Mouse (Mus musculus) urinary bladder, postnatal 10 days (tissue): ENCODE measurements around the gene Dpf3.

Experiments
- DNase-seq: peaks from one replicate; pipeline ENCODE4 v3.0.0; 2022; ENCODE audit warnings: low spot score

The Dpf3 gene

DNA sequence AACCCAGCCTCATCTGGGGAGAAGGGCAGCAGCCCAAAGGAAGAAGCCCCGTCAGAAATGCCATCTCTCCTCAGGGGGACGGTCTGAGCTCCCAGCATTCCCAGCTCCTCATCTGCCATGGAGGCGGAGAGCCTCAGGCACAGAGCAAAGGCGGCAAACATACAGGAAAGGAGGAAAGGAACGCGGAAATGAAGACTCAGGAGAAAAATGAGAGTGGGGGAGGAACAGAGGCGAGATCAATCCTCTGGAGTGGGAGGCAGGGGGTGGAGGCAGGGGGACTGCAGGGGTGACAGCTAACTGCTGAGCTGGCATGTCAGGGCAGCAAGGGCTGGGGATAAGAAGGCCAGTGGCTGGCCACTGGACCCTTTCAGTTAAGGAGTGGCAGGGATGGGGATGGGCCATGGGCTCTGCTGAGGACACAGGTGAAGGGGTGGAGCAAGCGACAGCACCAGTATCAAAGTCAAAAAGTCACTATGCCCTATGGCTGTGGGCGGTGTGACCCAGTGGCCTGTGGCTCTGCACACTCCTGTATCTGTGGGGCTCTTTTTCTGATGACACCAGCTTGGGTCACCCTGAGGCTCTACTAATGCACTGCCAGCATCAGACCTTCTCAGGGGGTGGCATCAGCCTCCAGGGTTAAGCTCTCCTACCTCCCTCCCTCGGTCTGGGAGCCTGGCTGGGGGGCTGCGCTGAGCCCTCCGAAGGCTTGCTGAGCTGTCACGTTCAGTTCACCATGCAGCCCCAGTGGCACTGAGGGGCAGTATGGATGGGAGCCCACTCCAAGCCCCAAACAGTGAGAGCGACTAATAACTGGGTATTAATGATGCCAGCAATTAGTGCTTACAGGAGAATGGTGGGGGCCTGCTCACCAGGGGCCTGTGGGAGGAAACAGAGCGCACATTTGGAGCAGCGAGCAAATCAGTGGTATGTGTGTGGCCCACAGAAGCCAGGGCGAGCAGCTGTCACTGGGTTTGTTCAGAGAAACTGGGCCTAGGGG lies 200.7 kb downstream of the Dpf3 start:
- no peak for DNase-seq

DNA sequence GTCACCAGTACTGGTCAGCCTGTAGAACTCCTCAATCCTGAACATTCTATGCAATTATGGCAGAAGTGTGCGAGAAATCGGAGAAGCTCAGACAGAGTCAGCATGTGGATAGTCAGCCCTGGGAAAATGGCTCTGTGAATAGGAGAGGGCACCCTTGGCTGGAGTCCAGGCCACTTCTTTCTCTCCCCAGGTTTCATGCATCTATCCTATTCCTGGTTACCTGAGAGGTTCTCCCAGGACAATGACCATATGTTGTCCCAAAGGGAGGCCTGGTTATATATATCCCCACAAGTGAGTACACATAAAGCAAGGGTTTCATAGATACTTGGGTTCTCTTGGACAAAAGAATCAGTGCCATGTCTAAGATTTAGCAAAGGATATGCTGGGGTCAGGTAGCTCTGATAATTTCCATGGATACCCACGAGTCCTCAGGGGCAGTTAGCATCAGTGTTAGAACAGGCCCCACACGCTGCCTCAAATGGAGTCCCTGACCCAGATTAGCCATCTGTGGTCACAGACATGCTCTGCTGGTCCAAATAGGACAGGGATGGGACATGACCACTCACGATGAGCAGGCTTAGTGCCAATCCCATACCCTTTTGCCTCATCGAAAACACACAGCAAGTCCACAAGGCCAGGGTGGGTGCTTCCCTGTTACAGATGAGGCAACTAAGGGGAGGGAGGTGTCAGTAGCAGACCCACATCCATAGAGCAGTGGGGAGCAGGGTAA lies 203.8 kb downstream of the Dpf3 start:
- DNase-seq, result no peak

DNA sequence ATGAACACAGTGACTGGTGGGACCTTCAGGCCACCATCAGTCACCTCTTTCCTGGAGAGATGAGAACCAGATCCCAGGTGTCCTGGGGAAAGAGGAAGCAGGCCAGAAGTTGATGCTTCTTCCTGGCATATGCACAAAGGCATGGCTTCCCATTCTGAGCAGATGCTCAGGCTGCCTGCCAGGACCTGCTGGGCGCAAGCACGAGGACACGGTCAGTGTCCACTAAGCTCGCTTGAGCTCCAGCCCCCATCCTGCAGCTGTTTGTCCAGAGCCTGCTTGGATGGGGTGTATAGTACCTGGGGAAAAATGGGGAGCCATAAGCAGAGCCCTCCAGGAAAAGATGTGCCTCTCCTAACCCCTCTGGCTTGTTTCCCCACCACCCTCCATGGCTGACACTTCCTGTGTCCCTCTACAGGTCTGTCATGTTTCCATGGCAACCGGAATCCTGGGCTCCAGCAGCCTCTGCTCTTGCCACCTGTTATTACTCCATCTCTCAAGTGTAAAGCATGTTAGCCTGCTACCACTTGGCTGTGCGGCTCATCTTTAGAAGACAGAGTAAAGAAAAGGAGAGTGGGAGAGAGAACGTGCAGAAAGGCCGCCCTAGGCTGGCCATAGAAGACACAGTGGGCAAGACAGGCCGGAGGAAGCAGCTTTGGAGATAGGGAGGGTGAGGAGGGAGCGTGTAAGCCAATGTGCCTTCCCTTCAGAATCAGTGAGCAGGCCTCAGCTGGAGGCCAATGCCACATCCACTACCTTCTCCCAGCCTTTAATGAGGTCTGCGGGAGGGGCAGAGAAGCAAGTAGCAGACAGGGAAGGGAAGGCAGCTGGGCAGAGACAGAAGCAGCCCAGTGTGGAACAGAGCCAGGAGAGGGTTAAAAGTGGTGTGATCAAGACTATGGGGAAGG lies 209.7 kb downstream of the Dpf3 start:
- no peak for DNase-seq

DNA sequence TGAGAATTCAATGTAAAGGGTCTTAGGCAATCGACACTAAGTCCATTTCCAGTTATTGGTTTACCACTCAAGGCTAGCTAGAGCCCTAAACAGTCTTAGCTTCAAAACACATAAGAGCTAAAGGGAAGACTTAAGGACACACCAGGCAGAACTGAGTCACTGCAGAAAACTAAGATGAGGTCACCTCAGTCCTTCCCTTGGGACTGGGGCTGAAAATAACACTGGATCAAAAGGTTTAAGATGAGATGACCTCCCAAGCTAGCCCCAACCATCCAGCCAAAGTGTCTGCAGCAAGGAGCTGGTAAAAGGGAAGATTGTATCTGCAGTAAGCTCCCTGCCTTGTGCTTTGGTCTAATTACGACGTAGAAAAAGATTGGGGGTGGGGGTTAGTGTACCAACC lies 216.3 kb downstream of the Dpf3 start:
- no peak for DNase-seq

DNA sequence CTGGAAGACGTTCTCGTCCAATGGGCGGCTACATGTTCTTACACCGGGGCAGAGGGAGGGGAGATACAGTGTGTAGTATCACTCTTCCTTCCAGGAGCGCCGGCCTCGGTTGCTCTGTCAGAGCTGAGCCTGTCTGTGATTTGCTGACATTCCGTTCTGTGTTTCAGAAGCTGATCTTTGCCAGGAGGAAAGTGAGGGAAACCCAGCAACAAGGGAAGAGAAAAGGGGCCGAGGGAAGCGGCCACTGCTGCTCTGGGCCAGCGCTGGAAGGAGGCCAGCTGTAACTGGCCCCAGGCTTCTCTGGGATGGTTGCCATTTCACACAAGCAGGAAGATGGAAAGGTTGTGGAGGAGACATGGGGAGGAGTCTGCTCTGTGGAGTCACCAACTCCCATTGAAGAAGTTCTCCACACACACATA lies 219.0 kb downstream of the Dpf3 start:
- DNase-seq, result no peak

DNA sequence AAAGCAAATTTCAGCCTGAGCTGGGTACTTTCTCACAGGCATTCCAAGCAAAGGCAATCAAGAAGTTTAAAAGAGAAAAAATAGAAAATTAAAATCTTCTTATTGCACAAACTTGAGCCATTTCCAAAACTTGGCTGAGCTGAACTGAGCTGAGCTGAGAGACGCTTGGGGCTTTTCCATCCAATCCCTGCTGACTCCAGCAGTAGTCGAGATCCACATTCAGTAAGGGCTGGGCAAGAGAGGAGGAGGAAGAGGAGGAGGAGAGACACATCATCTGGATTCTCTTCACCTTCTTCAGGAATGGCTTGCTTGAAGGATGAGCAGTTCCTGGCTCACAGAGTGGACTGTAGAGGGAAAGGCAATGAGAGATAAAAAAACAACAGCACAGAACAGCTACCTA lies 227.0 kb downstream of the Dpf3 start:
- DNase-seq, result no peak

DNA sequence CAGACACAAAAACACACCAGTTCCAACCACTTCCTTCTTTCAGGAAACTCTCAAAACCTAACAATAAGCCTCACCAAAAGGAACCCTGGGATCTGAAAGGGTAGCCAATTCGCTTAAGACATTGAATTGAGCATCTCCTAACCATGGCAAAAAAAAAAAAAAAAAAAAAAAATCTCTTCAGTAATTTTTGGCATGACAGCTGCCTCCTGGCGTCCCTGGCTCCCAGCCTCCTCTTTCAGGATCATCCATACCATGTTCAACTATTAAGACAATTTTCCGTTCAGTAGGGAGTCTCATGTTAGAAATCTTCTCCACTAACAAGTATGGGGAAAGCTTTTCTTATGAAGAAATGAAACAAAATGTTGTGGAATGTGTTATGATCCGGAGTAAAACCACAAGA lies 233.1 kb downstream of the Dpf3 start:
- no peak for DNase-seq

DNA sequence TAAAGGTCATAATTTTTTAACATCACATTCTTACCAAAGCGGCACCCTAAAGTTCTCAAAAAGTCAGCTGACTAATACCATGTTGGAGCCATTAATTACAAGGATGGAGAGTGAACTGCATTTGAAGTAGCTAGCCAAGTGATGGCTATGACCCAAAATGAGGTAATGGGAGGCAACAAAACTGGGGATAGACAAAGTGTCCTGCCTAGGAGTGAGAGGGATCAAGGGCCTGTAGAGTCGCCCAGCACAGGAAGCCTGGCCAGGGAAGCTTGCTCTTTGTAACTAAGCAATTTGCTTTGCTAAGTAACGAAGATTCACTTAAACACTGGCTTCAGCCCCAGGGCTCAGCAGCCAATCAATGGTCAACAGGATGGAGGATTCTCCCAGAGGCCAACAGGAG lies 238.4 kb downstream of the Dpf3 start:
- DNase-seq, result no peak

DNA sequence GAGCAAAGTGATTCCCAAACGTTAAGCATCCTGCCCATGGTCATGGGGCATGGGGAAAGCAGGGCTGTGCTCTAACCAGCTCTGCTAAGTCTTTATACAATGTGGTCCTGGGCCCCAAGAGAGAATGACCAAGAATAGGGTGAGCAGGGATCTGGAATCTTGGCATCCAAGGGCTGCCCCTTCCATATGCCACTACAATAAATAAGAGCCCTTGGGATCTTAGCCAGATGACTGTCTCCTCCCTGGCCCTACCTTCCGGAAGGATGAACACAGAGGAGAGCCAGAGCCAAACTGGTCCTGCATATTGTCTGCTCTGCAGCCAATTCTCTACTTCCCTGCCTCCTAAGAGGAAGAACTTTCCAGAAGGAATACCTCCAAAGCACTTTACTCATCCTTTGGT lies 238.9 kb downstream of the Dpf3 start:
- DNase-seq, result no peak

DNA sequence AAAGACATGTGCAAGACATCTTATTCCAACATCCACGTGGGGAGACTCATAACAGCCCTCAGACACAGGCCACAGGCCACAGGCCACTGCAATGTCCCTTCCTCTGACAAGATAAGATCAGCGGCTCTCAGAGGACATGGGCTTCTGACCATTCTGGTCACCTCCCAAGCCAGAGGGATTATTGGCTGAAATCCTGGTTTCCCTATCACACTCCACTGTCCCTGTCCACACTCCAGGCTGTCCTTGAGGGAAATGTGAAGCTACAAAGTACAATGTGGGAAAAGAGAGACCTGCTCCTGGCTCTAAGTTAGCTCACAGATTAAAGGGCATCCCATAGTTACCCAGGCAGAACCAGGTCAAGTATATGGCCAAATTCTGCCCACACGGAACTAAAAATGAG lies 239.8 kb downstream of the Dpf3 start:
- no peak for DNase-seq

DNA sequence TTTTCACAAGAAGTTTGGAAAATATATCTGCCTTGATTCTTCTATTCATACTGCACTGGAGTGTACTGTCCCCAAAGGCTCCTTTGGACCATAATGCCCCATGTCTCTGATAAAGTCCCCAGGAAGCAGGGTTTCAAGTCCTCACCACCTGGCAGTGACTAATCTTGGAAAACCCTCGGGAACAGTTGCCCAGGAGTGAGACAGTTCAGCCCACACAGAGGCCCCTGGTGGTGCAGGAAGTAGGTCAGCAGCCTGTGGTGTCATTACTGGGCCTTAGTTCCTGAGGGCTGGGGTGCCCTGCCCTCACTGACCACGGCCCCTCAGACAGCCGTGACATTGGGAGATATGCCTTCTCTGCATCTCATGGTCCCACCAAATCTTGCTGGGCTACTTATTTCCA lies 246.5 kb downstream of the Dpf3 start:
- DNase-seq, result no peak

DNA sequence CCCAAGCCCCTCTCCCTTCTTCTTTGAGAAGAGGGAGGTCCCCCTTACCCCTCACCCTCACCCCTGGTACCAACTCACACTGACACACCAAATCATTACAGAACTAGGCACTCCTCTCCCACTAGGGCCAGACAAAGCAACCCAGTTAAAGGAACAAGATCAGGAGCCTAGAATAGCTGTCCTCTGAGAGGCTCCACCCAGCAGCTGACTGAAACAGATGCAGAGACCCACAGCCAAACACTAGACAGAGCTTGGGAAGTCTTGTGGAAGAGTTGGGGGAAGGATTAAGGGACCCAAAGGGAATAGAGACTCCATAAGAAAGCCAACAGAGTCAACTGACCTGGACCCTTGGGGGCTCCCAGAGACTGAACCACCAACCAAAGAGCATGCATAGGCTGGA lies 246.9 kb downstream of the Dpf3 start:
- no peak for DNase-seq

DNA sequence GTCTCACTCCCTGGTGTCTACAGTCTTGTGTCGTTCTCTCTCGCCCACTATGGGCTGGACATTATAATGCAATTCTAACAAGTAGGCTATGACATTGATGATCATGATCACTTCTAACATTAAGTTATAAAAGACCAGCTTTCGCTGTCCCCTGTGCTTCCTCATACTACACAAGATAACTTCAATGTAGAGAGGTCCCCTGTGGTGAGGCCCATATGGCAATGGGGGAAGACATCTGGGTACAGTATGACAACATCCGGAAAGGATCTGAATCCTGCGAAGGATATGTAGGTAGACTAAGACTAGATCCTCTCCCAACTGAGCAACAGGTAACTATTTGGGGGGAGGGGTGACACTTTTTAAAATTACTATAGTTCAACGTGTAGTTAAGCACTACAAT lies 251.7 kb downstream of the Dpf3 start:
- no peak for DNase-seq

DNA sequence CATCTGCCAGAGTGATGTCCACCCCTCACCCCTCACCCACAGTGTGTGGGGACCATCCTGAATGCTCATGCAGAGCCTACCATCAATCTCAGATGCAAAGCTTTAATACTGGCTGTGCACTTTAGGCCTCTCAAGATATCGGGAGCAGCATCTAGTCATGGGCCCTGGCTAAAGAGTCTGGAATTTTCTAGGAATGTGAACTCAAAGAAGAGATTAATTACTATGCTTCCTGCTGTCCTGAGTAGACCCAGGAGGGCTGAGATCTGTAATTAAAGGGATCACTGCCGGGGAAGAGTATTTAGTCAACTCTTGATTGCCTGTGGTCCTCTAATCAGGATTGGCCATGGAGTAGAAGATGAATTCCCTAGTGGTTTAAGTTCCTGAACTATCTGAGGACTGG lies 252.5 kb downstream of the Dpf3 start:
- no peak for DNase-seq

DNA sequence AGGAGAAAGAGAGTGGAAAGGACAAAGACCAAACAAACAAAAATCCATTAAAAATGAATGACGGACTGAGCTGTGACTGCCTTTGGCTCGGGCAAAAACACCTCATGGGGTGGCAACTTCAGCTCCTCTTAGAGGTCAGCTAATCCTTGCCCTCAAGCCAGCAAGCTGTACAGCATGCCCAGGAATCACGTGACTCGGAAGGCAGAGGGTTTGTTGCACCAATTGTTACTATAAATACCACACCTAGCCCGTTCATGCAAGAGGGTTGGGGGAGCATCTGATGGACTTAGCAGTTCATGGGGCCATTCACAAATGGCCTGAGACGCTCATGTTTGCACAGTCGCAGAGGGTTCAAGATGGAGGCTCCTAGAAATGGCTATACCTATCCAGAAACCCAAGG lies 253.9 kb downstream of the Dpf3 start:
- no peak for DNase-seq

DNA sequence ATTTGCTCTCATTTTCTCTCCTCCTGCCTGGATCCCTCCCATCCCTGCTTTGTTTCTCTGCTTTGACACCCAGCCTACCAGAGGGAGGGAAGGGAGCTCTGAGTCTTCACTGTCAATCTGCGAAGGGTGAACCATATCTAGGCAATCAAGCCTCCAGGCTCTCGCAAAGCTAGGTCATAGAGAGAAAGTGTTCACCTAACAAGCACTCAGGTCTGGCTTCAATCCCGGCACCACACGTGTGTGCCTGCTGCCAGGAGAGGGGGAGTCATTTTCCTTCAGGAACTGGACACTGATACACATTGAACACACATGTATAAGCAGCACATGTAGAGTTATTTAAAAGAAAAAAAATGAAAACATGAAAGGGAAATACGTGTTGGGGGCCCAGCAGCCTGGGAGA lies 254.6 kb downstream of the Dpf3 start:
- DNase-seq, result no peak

DNA sequence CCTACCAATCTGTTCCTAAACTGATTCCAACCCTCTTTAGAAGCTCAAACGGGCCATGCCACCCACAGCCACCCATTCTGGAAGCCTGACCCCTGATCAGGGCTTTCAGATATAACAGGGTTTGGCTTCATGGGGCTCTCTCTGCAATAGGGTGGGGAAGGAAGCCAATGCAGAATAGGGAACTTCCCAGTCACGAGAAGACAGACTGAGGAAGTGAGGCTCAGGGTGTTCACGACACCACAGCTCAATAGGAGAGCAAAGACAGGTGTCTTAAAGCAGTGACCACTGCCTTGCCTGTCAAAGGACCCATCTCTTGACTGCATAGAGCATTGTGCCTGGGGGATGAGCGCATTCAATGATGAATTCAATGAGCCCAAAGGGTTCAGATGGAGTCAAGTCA lies 256.3 kb downstream of the Dpf3 start:
- DNase-seq, result no peak

DNA sequence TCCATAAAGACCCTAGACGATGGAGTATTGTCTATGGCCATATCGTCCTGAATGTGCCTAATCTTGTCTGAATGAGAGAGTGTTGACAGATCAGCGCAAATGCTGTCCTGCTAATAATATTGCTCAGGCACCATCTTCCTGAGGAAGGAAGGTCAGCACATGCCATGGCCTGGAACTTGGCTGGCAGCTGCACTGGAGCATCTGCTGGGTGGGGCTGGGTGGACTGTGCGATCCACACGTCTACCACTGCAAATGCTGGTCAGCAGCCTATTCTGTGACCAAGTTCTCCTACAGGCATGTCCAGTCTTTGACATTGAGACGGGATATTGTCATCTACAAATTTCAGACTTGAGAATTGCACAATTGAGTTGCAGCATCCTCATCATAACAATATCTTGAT lies 257.8 kb downstream of the Dpf3 start:
- DNase-seq, result no peak

DNA sequence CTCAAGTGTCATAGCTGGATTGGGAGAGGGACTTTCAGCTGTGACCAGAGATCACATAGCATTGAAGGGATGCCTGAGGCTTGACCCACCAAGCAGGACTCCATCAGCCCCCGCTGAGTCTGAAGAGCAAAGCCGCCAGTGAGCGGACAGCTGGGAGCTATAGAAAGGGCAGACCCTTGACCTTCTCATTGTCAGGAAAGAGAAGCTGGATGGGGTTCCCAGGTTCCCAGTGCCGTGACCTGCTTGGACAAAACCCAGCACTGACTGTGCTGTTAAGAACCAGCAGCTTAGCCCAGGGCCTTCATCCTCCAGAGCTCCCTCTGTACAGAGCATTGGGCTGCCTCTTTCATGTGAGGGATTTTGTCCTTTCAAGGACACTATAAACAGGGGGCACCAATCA lies 260.5 kb downstream of the Dpf3 start:
- DNase-seq, result no peak

DNA sequence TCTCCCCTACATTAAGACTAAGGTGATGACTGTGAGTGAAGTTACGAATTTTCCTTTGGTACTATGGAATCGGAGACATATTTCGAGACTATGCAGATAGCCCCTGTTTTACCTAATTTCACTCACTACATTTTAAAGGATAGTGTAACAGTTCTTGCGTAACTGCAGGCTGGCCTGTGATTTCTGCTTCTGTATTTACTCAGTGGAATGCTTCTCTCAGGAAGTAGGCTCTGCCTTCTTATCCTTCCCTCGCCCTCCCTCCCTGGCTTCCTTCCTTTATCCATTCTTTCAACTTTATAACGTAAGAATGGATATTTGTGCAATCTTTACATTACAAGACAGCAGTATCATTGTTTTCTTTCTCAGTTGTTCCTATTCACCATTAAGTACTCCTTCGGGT lies 266.6 kb downstream of the Dpf3 start:
- DNase-seq, result no peak

DNA sequence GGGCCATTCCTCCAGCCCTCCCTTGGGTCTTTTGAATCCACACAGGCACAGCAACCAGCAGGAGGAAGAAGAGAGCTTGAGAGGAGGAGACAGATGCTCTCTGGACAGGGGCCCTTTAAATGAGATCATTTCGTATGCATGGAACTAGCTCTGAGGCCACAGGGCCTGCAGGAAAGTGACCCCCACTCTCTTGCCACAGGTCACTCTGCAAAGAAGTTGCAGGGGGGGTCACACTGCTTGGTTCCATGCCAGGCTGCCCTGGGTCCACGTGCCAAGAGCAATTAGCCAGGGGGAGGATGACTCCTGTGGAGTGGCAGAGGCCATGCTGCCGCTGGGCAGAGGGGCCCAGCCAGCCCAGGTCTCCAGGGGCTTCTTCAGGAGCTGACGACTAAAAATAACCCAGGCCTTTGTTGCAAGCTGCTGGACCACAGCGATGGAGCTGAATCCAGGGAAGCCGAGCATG lies 273.6 kb downstream of the Dpf3 start:
- DNase-seq, result no peak

DNA sequence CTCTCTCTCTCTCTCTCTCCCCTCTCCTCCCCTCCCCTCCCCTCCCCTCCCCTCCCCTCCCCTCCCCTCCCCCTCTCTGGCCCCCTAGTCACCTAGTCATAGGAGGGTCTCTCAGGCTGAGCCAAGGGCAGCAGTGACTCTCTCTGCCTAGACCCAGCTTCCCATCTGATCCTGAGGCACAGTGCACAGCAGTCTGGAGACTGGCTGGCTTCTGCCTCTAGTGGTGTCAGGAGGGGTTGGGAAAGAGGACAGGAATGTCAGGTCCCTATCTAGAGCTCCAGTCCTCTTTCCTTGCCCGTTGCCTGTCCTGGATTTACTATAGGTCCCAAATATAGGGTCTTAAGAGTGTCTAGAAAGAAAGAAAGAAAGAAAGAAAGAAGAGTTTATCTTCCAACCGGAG lies 275.5 kb downstream of the Dpf3 start:
- DNase-seq, result no peak
